Mouse (Mus musculus) hindbrain, embryonic 16.5 days (tissue): ENCODE data around the gene Castor1. TPM values are rescaled to one million over a fixed set of nuclear protein-coding genes. Genes with fewer than 3 reads are reported as not detected.

ENCODE experiments used
- ATAC-seq: fragments of 200-750 bp; cut with Nextera tagmentation; 2 replicates; pipeline ENCODE4 v1.8.0; 2017; ENCODE audit warnings: moderate TSS enrichment, moderate library complexity
- H3K27ac ChIP-seq: fragments of 300-500 bp; sonication (generic); 2 replicates; pipeline ENCODE4 v1.5.1; 2014; ENCODE audit warnings: low read depth, mild to moderate bottlenecking, control low read depth, low read length, moderate library complexity
- H3K27me3 ChIP-seq: fragments of 300-500 bp; sonication (generic); replicated peaks from 2 replicates; pipeline ENCODE4 v1.6.1; 2014; ENCODE audit warnings: low read length; ENCODE audit not compliant: control insufficient read depth, insufficient read depth
- H3K36me3 ChIP-seq: fragments of 300-500 bp; sonication (generic); 2 replicates; pipeline ENCODE4 v1.6.1; 2014; ENCODE audit warnings: mild to moderate bottlenecking, low read length, moderate library complexity, mixed read lengths; ENCODE audit not compliant: control insufficient read depth, insufficient read depth
- H3K4me1 ChIP-seq: fragments of 300-500 bp; sonication (generic); 2 replicates; pipeline ENCODE4 v1.6.1; 2014; ENCODE audit warnings: low read depth, low read length; ENCODE audit not compliant: control insufficient read depth, insufficient read depth
- H3K4me2 ChIP-seq: fragments of 300-500 bp; sonication (generic); 2 replicates; pipeline ENCODE4 v1.6.1; 2014; ENCODE audit warnings: mild to moderate bottlenecking, low read length, control low read depth, moderate library complexity
- H3K4me3 ChIP-seq: fragments of 300-500 bp; sonication (generic); 2 replicates; pipeline ENCODE4 v1.5.1; 2014; ENCODE audit warnings: mild to moderate bottlenecking, low read length, control low read depth, moderate library complexity
- H3K9ac ChIP-seq: fragments of 300-500 bp; sonication (generic); 2 replicates; pipeline ENCODE4 v1.6.1; 2014; ENCODE audit warnings: low read depth, mild to moderate bottlenecking, control low read depth, low read length, moderate library complexity
- H3K9me3 ChIP-seq: fragments of 300-500 bp; sonication (generic); 2 replicates; pipeline ENCODE4 v1.6.1; 2014; ENCODE audit warnings: mild to moderate bottlenecking, low read length, moderate library complexity; ENCODE audit not compliant: control insufficient read depth
- whole genome bisulfite sequencing: fragments of 180-500 bp; shearing (Covaris S2); extraction: QIAGEN DNeasy Blood & Tissue Kit; methylation state at CpG from one replicate; pipeline ENCODE4 v1.1.7; 2014; 5-methylcytosine and 5-hydroxymethylcytosine counted together
- polyA plus RNA-seq: library from polyadenylated mRNA; unstranded; fragments of >200 nt; fragmentation: Nextera tagmentation; extraction: Ambion mirVana; gene quantifications from 2 replicates; pipeline ENCODE4 v1.2.1, GENCODE M21; 2015

Castor1 gene
- polyA plus RNA-seq, 1 experiment from 2014 or later = 7.4 TPM

GRCm38 (mm10) chr11:4202995-4203704 lies 14.9 kb upstream of the Castor1 start:
- Histone ChIP-seq H3K36me3 (peaks cover 1% of the 10 kb centered on the region; the same call in 1 of the 2 replicates), H3K27me3 (no peaks in the 10 kb centered on the region), H3K4me1 (no peaks in the 10 kb centered on the region), H3K9ac (no peak overlapping the region), H3K4me3 (no peak overlapping the region), H3K4me2 (no peak overlapping the region), H3K9me3 (no peaks in the 10 kb centered on the region), H3K27ac (no peak overlapping the region)
- WGBS = 87% methylated on average over 12 of the region's 12 CpGs
- ATAC-seq = no peak

GRCm38 (mm10) chr11:4203705-4204074 lies 14.3 kb upstream of the Castor1 start:
- peaks cover 2% of the 10 kb centered on the region; the same call in 1 of the 2 replicates for H3K36me3 ChIP-seq
- H3K9me3 ChIP-seq = no peaks in the 10 kb centered on the region
- H3K4me3 ChIP-seq = no peak overlapping the region
- peak; percentile 77 for ATAC-seq
- 39% methylated on average over 2 of the region's 2 CpGs for WGBS
- no peak overlapping the region for H3K4me2 ChIP-seq
- no peak overlapping the region for H3K9ac ChIP-seq
- no peaks in the 10 kb centered on the region for H3K4me1 ChIP-seq
- H3K27me3 ChIP-seq = no peaks in the 10 kb centered on the region
- H3K27ac ChIP-seq = peak overlapping the region; percentile 19; the same call in 1 of the 2 replicates

GRCm38 (mm10) chr11:4205097-4205655 lies 12.8 kb upstream of the Castor1 start:
- 88% methylated on average over 5 of the region's 5 CpGs for WGBS

GRCm38 (mm10) chr11:4205951-4206350 lies 12.1 kb upstream of the Castor1 start:
- no peaks in the 10 kb centered on the region for H3K9me3 ChIP-seq
- H3K27me3 ChIP-seq = no peaks in the 10 kb centered on the region
- no peak overlapping the region for H3K9ac ChIP-seq
- H3K4me1 ChIP-seq = no peaks in the 10 kb centered on the region
- H3K4me2 ChIP-seq = no peak overlapping the region
- 87% methylated on average over 7 of the region's 7 CpGs for WGBS
- peaks cover 8% of the 10 kb centered on the region for H3K36me3 ChIP-seq
- no peak overlapping the region for H3K4me3 ChIP-seq
- no peak overlapping the region for H3K27ac ChIP-seq
- no peak for ATAC-seq

More at GRCm38 (mm10) chr11:4205097-4205655, 12.8 kb upstream of the Castor1 start:
- Histone ChIP-seq H3K27ac (no peak overlapping the region), H3K9me3 (no peaks in the 10 kb centered on the region), H3K36me3 (peaks cover 6% of the 10 kb centered on the region), H3K4me2 (no peak overlapping the region), H3K9ac (no peak overlapping the region), H3K27me3 (no peaks in the 10 kb centered on the region), H3K4me1 (no peaks in the 10 kb centered on the region), H3K4me3 (no peak overlapping the region)
- ATAC-seq = no peak

GRCm38 (mm10) chr11:4206563-4206962 lies 11.5 kb upstream of the Castor1 start:
- Histone ChIP-seq H3K36me3 (peaks cover 8% of the 10 kb centered on the region), H3K27ac (no peak overlapping the region), H3K9me3 (no peaks in the 10 kb centered on the region), H3K4me1 (no peaks in the 10 kb centered on the region), H3K4me2 (no peak overlapping the region), H3K9ac (no peak overlapping the region), H3K4me3 (no peak overlapping the region), H3K27me3 (no peaks in the 10 kb centered on the region)
- ATAC-seq = no peak
- WGBS = 89% methylated on average over 6 of the region's 6 CpGs

GRCm38 (mm10) chr11:4207655-4208054 lies 10.4 kb upstream of the Castor1 start:
- Histone ChIP-seq H3K4me1 (no peaks in the 10 kb centered on the region), H3K27ac (no peak overlapping the region), H3K4me3 (no peak overlapping the region), H3K27me3 (no peaks in the 10 kb centered on the region), H3K9me3 (no peaks in the 10 kb centered on the region), H3K4me2 (no peak overlapping the region), H3K9ac (no peak overlapping the region), H3K36me3 (peaks cover 14% of the 10 kb centered on the region)
- 95% methylated on average over 9 of the region's 9 CpGs for WGBS
- ATAC-seq = no peak

- Histone ChIP-seq H3K27me3 (no peaks in the 10 kb centered on the region), H3K4me3 (no peak overlapping the region), H3K9me3 (no peaks in the 10 kb centered on the region), H3K36me3 (peaks cover 28% of the 10 kb centered on the region), H3K4me1 (no peaks in the 10 kb centered on the region), H3K4me2 (no peak overlapping the region), H3K9ac (no peak overlapping the region), H3K27ac (no peak overlapping the region)
- WGBS = 81% methylated on average over 5 of the region's 5 CpGs
- no peak for ATAC-seq
Observed at GRCm38 (mm10) chr11:4209556-4209955, 8.5 kb upstream of the Castor1 start.

- Histone ChIP-seq H3K9me3 (no peaks in the 10 kb centered on the region), H3K36me3 (peaks cover 32% of the 10 kb centered on the region), H3K4me2 (no peak overlapping the region), H3K27ac (no peak overlapping the region), H3K9ac (no peak overlapping the region), H3K4me3 (no peak overlapping the region), H3K27me3 (no peaks in the 10 kb centered on the region), H3K4me1 (no peaks in the 10 kb centered on the region)
- 56% methylated on average over 1 of the region's 1 CpGs for WGBS
- no peak for ATAC-seq
Observed at GRCm38 (mm10) chr11:4210786-4211185, 7.2 kb upstream of the Castor1 start.

- Histone ChIP-seq H3K9ac (no peak overlapping the region), H3K9me3 (peaks cover 5% of the 10 kb centered on the region; the same call in 1 of the 2 replicates), H3K4me2 (no peak overlapping the region), H3K4me1 (peaks cover 3% of the 10 kb centered on the region; the same call in 1 of the 2 replicates), H3K4me3 (no peak overlapping the region), H3K27me3 (peaks cover 7% of the 10 kb centered on the region), H3K27ac (no peak overlapping the region), H3K36me3 (peaks cover 31% of the 10 kb centered on the region)
- no peak for ATAC-seq
- 90% methylated on average over 10 of the region's 10 CpGs for WGBS
Observed at GRCm38 (mm10) chr11:4213107-4213506, 4.9 kb upstream of the Castor1 start.
